ENCODE assay signal across 8 mouse cellular contexts in the genomic region with DNA sequence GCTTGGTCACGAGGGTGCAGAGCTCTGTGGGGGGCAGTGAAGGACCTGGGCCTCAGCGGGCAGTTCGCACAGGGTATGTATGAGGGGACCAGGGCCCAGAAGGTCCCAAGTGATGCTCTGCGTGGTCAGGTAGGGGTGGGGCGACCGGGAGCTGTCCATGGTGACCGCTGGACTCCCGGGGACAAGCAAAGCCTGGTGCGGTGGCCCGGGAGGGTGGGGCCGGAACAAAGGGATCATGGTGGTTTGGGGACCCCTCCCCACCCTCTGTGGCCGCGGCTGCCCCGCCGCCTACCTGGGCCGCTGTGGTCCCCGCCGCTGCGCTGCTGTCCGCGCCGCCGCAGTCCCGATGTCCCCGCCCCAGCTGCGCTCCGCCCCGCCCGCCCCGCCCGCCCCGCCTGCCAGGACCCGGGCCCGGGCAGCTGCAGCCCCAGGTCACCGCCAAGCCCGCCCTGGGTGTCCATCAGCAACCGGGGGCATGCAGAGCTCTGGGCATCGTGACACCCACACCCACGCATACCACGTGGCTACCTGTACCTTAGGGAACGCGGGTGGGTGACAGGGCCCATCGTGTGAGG. TPM values are rescaled to one million over a fixed set of nuclear protein-coding genes. Genes with fewer than 3 reads are reported as not detected.
DNase-seq lines count a peak whose midpoint lies in the region; ATAC-seq and TF ChIP-seq lines count a peak whose summit lies in the region.

No protein-coding gene starts in this region.

- no peak overlapping the region for H3K4me3 ChIP-seq in kidney, postnatal 0 days (replicated peaks; ENCODE audit: low read depth, low read length)
- H3K4me3 ChIP-seq in cerebellum, adult 2 months (replicated peaks; ENCODE audit: insufficient read depth, low read depth, low read length) = peak overlapping the region; percentile 87
- peak overlapping the region; percentile 45 for H3K4me3 ChIP-seq in forebrain, postnatal 0 days (ENCODE audit: low read depth, low read length)
- peak overlapping the region; percentile 39 for H3K4me3 ChIP-seq in midbrain, embryonic 11.5 days (ENCODE audit: low read depth, low read length)

- peak; percentile 59 for TF ChIP-seq POLR2A in cerebellum, adult 2 months (IDR thresholded peaks at IDR 0.05; ENCODE audit: borderline replicate concordance, insufficient read depth, low read length)

- no peak overlapping the region for H3K27ac ChIP-seq in kidney, postnatal 0 days
- peak overlapping the region; percentile 98 for H3K27ac ChIP-seq in cerebellum, adult 2 months (ENCODE audit: insufficient read depth, low read length)
- H3K27ac ChIP-seq in forebrain, postnatal 0 days (ENCODE audit: low read depth, low read length) = peak overlapping the region; percentile 64
- no peak overlapping the region for H3K27ac ChIP-seq in midbrain, embryonic 11.5 days (ENCODE audit: low read depth, low read length)

- DNase-seq in kidney, postnatal 0 days (ENCODE audit: low spot score) = no peak
- DNase-seq in kidney, adult 8-10 months = no peak
- DNase-seq in cerebellum, adult 2 months = peak; percentile 62 to 71
- no peak for DNase-seq in forebrain, postnatal 0 days
- DNase-seq in midbrain, embryonic 11.5 days (ENCODE audit: low spot score, missing footprints) = peak; percentile 84
- DNase-seq in right cerebral cortex, postnatal 25 days = no peak
- no peak for DNase-seq in layer of hippocampus, adult 11-12 months (ENCODE audit: low spot score)
- no peak for DNase-seq in spleen, adult 12 weeks (ENCODE audit: low spot score)

- ATAC-seq in kidney, postnatal 0 days (replicated peaks; ENCODE audit: low FRiP score, low read depth) = 0 out of 2 replicates have a peak, but pooled peaks have one; percentile 37
- ATAC-seq in forebrain, postnatal 0 days = peak; percentile 47
- ATAC-seq in midbrain, embryonic 11.5 days (ENCODE audit: low FRiP score) = peak; percentile 60

- H3K9me3 ChIP-seq in kidney, postnatal 0 days (replicated peaks; ENCODE audit: low read length) = no peaks in the 10 kb centered on the region
- H3K9me3 ChIP-seq in forebrain, postnatal 0 days (ENCODE audit: low read length) = no peaks in the 10 kb centered on the region
- no peaks in the 10 kb centered on the region for H3K9me3 ChIP-seq in midbrain, embryonic 11.5 days (ENCODE audit: control insufficient read depth, low read length)

- H3K4me1 ChIP-seq in kidney, postnatal 0 days (replicated peaks; ENCODE audit: insufficient read depth, low read length) = 0 out of 2 replicates have a peak, but pooled peaks cover 4% of the 10 kb centered on the region
- peaks cover 74% of the 10 kb centered on the region for H3K4me1 ChIP-seq in cerebellum, adult 2 months (ENCODE audit: control insufficient read depth, insufficient read depth, low read length)
- H3K4me1 ChIP-seq in forebrain, postnatal 0 days (ENCODE audit: insufficient read depth) = peaks cover 4% of the 10 kb centered on the region; the same call in 1 of the 2 replicates
- H3K4me1 ChIP-seq in midbrain, embryonic 11.5 days (ENCODE audit: control insufficient read depth, insufficient read depth, low read length) = peaks cover 7% of the 10 kb centered on the region; the same call in 1 of the 2 replicates

- peak overlapping the region; percentile 50 for H3K4me2 ChIP-seq in kidney, postnatal 0 days (ENCODE audit: low read length)
- peak overlapping the region; percentile 93 for H3K4me2 ChIP-seq in forebrain, postnatal 0 days (ENCODE audit: low read depth)
- peak overlapping the region; percentile 73 for H3K4me2 ChIP-seq in midbrain, embryonic 11.5 days

- H3K27me3 ChIP-seq in kidney, postnatal 0 days (ENCODE audit: insufficient read depth, low read length) = peaks cover 22% of the 10 kb centered on the region; the same call in 1 of the 2 replicates
- H3K27me3 ChIP-seq in cerebellum, adult 2 months (ENCODE audit: control insufficient read depth, insufficient read depth, low read length) = no peaks in the 10 kb centered on the region
- H3K27me3 ChIP-seq in forebrain, postnatal 0 days (ENCODE audit: insufficient read depth, low read length) = no peaks in the 10 kb centered on the region; the same call in 1 of the 2 replicates
- peaks cover 7% of the 10 kb centered on the region for H3K27me3 ChIP-seq in midbrain, embryonic 11.5 days (ENCODE audit: control insufficient read depth, insufficient read depth, low read length)

- no peak for TF ChIP-seq CTCF in kidney, postnatal 0 days (IDR thresholded peaks at IDR 0.05; ENCODE audit: low read depth)
- TF ChIP-seq CTCF in cerebellum, adult 2 months (IDR thresholded peaks at IDR 0.05; ENCODE audit: borderline replicate concordance, insufficient read depth, low read depth, low read length) = no peak
- TF ChIP-seq CTCF in forebrain, postnatal 0 days (IDR thresholded peaks at IDR 0.05; ENCODE audit: low read depth) = no peak

- WGBS in kidney, postnatal 0 days = 2% methylated on average over 35 of the region's 43 CpGs
- under 1% methylated on average over 36 of the region's 43 CpGs for WGBS in cerebellum, adult 2 months
- WGBS in forebrain, postnatal 0 days = 3% methylated on average over 31 of the region's 43 CpGs
- 1% methylated on average over 36 of the region's 43 CpGs for WGBS in midbrain, embryonic 11.5 days

- no peak overlapping the region for H3K9ac ChIP-seq in kidney, postnatal 0 days (ENCODE audit: low read depth, low read length)
- H3K9ac ChIP-seq in forebrain, postnatal 0 days = peak overlapping the region; percentile 77
- H3K9ac ChIP-seq in midbrain, embryonic 11.5 days (ENCODE audit: low read length) = peak overlapping the region; percentile 65

- H3K36me3 ChIP-seq in kidney, postnatal 0 days (ENCODE audit: insufficient read depth, low read length) = no peaks in the 10 kb centered on the region
- H3K36me3 ChIP-seq in forebrain, postnatal 0 days (ENCODE audit: insufficient read depth) = peaks cover 7% of the 10 kb centered on the region
- H3K36me3 ChIP-seq in midbrain, embryonic 11.5 days (ENCODE audit: control insufficient read depth, insufficient read depth, low read length) = no peaks in the 10 kb centered on the region

RNA-seq across cellular contexts. Expression of a gene that starts 0.3 kb away (rescaled TPM):
- 0.11 TPM in 1 of 2 replicates, not detected in the other for polyA plus RNA-seq in kidney, postnatal 0 days (2015; fragmentation: Nextera tagmentation; extraction: Ambion mirVana)
- polyA plus RNA-seq in cerebellum, adult 2 months (2012; rRNA removed) = 126 and 136 TPM in 2 replicates
- total RNA-seq in forebrain, postnatal 0 days (2014; rRNA removed) = 65.4 and 76.0 TPM in 2 replicates
- polyA plus RNA-seq in forebrain, postnatal 0 days (2015; fragmentation: Nextera tagmentation; extraction: Ambion mirVana) = 66.1 and 70.2 TPM in 2 replicates
- polyA plus RNA-seq in midbrain, embryonic 11.5 days (2014; fragmentation: Nextera tagmentation; extraction: Ambion mirVana) = 3.1 and 3.3 TPM in 2 replicates

RNA-seq across cellular contexts. Expression of a gene that starts 10.4 kb away (rescaled TPM):
- 3.4 TPM in 2 replicates for polyA plus RNA-seq in kidney, postnatal 0 days (2015; fragmentation: Nextera tagmentation; extraction: Ambion mirVana)
- polyA plus RNA-seq in cerebellum, adult 2 months (2012; rRNA removed) = 21.0 and 23.0 TPM in 2 replicates
- 64.5 and 91.4 TPM in 2 replicates for total RNA-seq in forebrain, postnatal 0 days (2014; rRNA removed)
- polyA plus RNA-seq in forebrain, postnatal 0 days (2015; fragmentation: Nextera tagmentation; extraction: Ambion mirVana) = 76.2 and 85.7 TPM in 2 replicates
- polyA plus RNA-seq in midbrain, embryonic 11.5 days (2014; fragmentation: Nextera tagmentation; extraction: Ambion mirVana) = 6.6 and 7.0 TPM in 2 replicates

RNA-seq across cellular contexts. Expression of a gene that starts 12.1 kb away (rescaled TPM):
- polyA plus RNA-seq in kidney, postnatal 0 days (2015; fragmentation: Nextera tagmentation; extraction: Ambion mirVana) = 13.4 and 13.9 TPM in 2 replicates
- polyA plus RNA-seq in cerebellum, adult 2 months (2012; rRNA removed) = 75.2 and 77.0 TPM in 2 replicates
- 82.1 and 104 TPM in 2 replicates for total RNA-seq in forebrain, postnatal 0 days (2014; rRNA removed)
- 43.5 and 45.2 TPM in 2 replicates for polyA plus RNA-seq in forebrain, postnatal 0 days (2015; fragmentation: Nextera tagmentation; extraction: Ambion mirVana)
- 9.1 and 10.1 TPM in 2 replicates for polyA plus RNA-seq in midbrain, embryonic 11.5 days (2014; fragmentation: Nextera tagmentation; extraction: Ambion mirVana)

RNA-seq across cellular contexts. Expression of a gene that starts 34.8 kb away (rescaled TPM):
- 161 and 168 TPM in 2 replicates for polyA plus RNA-seq in kidney, postnatal 0 days (2015; fragmentation: Nextera tagmentation; extraction: Ambion mirVana)
- 231 and 240 TPM in 2 replicates for polyA plus RNA-seq in cerebellum, adult 2 months (2012; rRNA removed)
- 176 and 215 TPM in 2 replicates for total RNA-seq in forebrain, postnatal 0 days (2014; rRNA removed)
- polyA plus RNA-seq in forebrain, postnatal 0 days (2015; fragmentation: Nextera tagmentation; extraction: Ambion mirVana) = 326 and 360 TPM in 2 replicates
- polyA plus RNA-seq in midbrain, embryonic 11.5 days (2014; fragmentation: Nextera tagmentation; extraction: Ambion mirVana) = 200 and 232 TPM in 2 replicates

RNA-seq across cellular contexts. Expression of a gene that starts 44.7 kb away (rescaled TPM):
- 30.6 and 34.2 TPM in 2 replicates for polyA plus RNA-seq in kidney, postnatal 0 days (2015; fragmentation: Nextera tagmentation; extraction: Ambion mirVana)
- polyA plus RNA-seq in cerebellum, adult 2 months (2012; rRNA removed) = 54.7 and 55.3 TPM in 2 replicates
- total RNA-seq in forebrain, postnatal 0 days (2014; rRNA removed) = 69.0 and 74.6 TPM in 2 replicates
- 45.9 and 52.5 TPM in 2 replicates for polyA plus RNA-seq in forebrain, postnatal 0 days (2015; fragmentation: Nextera tagmentation; extraction: Ambion mirVana)
- 44.1 and 51.4 TPM in 2 replicates for polyA plus RNA-seq in midbrain, embryonic 11.5 days (2014; fragmentation: Nextera tagmentation; extraction: Ambion mirVana)

Comparison
In these comparisons a context has a peak if more than half of its experiments do, and no peak if none do; other contexts are left out.
1. DNase-seq: peak in cerebellum, adult 2 months (2 of 2) and midbrain, embryonic 11.5 days (single experiment); none in kidney, postnatal 0 days (single experiment), kidney, adult 8-10 months (0 of 2), forebrain, postnatal 0 days (single experiment), right cerebral cortex, postnatal 25 days (single experiment), layer of hippocampus, adult 11-12 months (single experiment) and spleen, adult 12 weeks (single experiment).
2. H3K27ac ChIP-seq: peak in cerebellum, adult 2 months (single experiment) and forebrain, postnatal 0 days (single experiment); none in kidney, postnatal 0 days (single experiment) and midbrain, embryonic 11.5 days (single experiment).
3. RNA of a gene that starts 0.3 kb away (polyA plus RNA-seq): 126 to 136 TPM in cerebellum, adult 2 months and 66.1 to 70.2 TPM in forebrain, postnatal 0 days; 3.1 to 3.3 TPM in midbrain, embryonic 11.5 days and 0.11 TPM in kidney, postnatal 0 days; every median in the first group is over 10 times any median in the second.
4. Peak in every context shown above with its lines, with median percentiles within 50 percentile points of each other: ATAC-seq and H3K4me2 ChIP-seq.